Mouse (Mus musculus): Measurements from ENCODE around the gene Sgsm1. TPM values are rescaled to one million over a fixed set of nuclear protein-coding genes. Genes with fewer than 3 reads are reported as not detected.

Sgsm1 gene
- polyA plus RNA-seq, 1 experiment from 2014 or later: 7.1 TPM

DNA sequence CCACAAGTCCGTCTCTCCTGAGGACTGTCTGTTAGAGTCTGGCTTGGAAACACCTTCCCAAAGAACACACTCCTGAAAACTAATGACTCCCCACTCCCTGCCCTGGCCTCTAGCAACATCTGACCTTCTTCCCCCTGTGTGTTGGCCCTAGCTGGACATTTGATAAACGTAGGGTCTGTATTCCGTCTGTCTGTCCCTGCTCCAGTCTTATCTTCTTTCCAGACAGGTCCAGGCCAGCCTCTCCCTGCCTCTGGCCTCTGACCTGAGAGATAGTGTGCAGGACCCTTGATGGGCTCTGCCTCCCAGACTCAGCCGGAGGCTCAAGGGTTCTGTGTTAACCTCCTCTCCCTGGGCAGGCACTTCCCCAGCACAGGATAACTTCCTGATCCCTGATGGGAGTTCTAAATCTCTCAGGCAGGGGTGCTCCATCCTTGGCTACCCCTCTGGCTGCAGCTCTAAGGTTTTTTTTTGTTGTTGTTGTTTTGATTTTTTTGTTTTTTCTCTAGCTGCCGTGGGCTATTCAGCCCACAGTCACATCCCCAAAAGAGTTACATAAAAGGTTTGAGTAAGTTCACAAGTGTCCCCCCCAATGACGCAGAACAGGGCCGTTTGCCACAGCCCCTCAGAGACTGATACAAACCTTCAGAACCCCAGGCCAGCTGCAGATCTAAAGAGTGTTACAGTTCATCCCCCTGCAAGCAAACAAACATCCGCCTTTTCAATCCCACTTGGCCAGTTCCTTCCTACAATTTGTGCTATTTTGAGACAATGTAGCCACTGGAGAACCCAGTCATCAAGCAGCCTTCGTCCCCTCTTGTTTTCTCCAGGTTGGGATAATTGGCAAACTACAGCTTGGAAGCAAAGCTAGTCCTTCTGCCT is 113.4 kb downstream of the Sgsm1 start:
- H3K36me3 ChIP-seq (ENCODE audit: control insufficient read depth, insufficient read depth, low read length): no peaks in the 10 kb centered on the region
- H3K9ac ChIP-seq (ENCODE audit: low read length): no peak overlapping the region
- no peaks in the 10 kb centered on the region for H3K9me3 ChIP-seq (replicated peaks; ENCODE audit: control insufficient read depth, low read length)
- H3K4me1 ChIP-seq (ENCODE audit: control insufficient read depth, insufficient read depth, low read length): peaks cover 13% of the 10 kb centered on the region
- no peaks in the 10 kb centered on the region for H3K27me3 ChIP-seq (ENCODE audit: control insufficient read depth, insufficient read depth, low read length)
- no peak overlapping the region for H3K4me3 ChIP-seq (replicated peaks; ENCODE audit: low read length)
- no peak for ATAC-seq (ENCODE audit: insufficient read depth, low FRiP score)
- peak overlapping the region; percentile 53; the same call in 1 of the 2 replicates for H3K27ac ChIP-seq (ENCODE audit: low read length)
- H3K4me2 ChIP-seq (ENCODE audit: low read depth, low read length): no peak overlapping the region
- WGBS: 47% methylated on average over 9 of the region's 9 CpGs

DNA sequence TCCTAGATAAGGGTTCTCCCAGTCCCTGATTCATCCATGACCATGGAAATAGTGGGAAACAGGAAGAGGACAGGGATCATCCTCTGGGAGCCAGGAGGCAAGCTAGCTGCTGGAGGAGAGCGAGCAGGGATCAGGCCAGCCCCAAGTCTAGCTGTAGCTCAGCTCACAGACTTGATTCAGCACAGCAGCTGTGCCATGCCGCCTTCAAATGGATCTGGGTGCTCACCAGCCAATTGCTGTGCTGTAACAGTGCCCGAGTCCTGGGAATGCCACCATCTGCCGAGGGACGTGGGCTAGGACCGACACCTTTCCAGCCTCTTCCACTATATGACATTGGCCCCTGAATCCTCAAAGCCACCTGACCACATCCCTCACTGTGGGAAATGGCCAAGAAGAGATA is 114.7 kb downstream of the Sgsm1 start:
- H3K9ac ChIP-seq (ENCODE audit: low read length): no peak overlapping the region; the same call in 1 of the 2 replicates
- no peak overlapping the region for H3K4me3 ChIP-seq (replicated peaks; ENCODE audit: low read length)
- H3K36me3 ChIP-seq (ENCODE audit: control insufficient read depth, insufficient read depth, low read length): no peaks in the 10 kb centered on the region
- no peak for ATAC-seq (ENCODE audit: insufficient read depth, low FRiP score)
- H3K4me1 ChIP-seq (ENCODE audit: control insufficient read depth, insufficient read depth, low read length): peaks cover 13% of the 10 kb centered on the region
- no peak overlapping the region for H3K4me2 ChIP-seq (ENCODE audit: low read depth, low read length)
- H3K9me3 ChIP-seq (replicated peaks; ENCODE audit: control insufficient read depth, low read length): no peaks in the 10 kb centered on the region
- no peaks in the 10 kb centered on the region for H3K27me3 ChIP-seq (ENCODE audit: control insufficient read depth, insufficient read depth, low read length)
- WGBS: 85% methylated on average over 6 of the region's 6 CpGs
- no peak overlapping the region for H3K27ac ChIP-seq (ENCODE audit: low read length)

DNA sequence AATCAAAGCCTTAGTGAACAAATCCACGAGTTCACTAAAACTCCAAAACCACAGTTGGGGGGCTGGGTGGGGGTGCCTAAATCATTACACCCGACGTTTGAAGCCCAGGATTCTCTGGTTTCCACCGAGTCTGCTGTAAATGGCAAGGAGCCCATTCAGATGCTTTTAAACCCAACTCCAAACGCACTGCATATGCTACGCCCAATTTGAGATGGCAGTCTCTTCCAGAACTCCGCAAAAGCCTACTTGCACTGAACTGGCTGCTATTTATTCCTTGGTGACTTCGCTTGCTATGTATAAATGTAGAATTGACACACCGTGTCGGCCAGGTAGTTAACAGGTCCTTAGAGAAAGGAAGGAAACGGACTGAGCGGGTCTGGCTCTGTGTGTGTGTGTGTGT is 115.1 kb downstream of the Sgsm1 start:
- 80% methylated on average over 12 of the region's 12 CpGs for WGBS
- peaks cover 13% of the 10 kb centered on the region for H3K4me1 ChIP-seq (ENCODE audit: control insufficient read depth, insufficient read depth, low read length)

DNA sequence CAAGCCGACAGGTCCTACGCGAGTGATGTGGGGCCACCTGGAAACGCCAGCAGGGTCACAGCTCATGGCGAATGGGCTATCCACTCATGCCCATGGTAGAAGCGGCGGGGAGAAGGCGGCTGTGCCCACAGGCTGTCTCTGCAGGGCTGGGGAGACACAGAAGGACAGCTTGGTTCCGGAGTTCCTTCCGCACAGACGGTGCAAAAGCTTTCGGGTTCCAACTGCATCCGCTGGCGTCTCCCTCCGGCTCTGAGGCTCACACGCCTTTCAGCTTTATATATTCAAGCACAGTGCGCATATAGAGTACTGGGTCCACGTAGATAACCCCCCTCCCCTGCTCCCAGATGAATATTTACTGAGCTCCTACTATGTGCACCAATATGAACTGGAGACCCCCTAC is 116.8 kb downstream of the Sgsm1 start:
- no peak overlapping the region for H3K9ac ChIP-seq (ENCODE audit: low read length)
- H3K4me1 ChIP-seq (ENCODE audit: control insufficient read depth, insufficient read depth, low read length): peaks cover 6% of the 10 kb centered on the region
- H3K4me3 ChIP-seq (replicated peaks; ENCODE audit: low read length): no peak overlapping the region
- no peaks in the 10 kb centered on the region for H3K36me3 ChIP-seq (ENCODE audit: control insufficient read depth, insufficient read depth, low read length)
- no peaks in the 10 kb centered on the region for H3K9me3 ChIP-seq (replicated peaks; ENCODE audit: control insufficient read depth, low read length)
- no peak overlapping the region for H3K4me2 ChIP-seq (ENCODE audit: low read depth, low read length)
- no peaks in the 10 kb centered on the region for H3K27me3 ChIP-seq (ENCODE audit: control insufficient read depth, insufficient read depth, low read length)
- ATAC-seq (ENCODE audit: insufficient read depth, low FRiP score): no peak
- H3K27ac ChIP-seq (ENCODE audit: low read length): no peak overlapping the region
- 91% methylated on average over 18 of the region's 18 CpGs for WGBS

More for the DNA sequence above, 115.1 kb downstream of the Sgsm1 start:
- Histone ChIP-seq H3K9me3 (replicated peaks; ENCODE audit: control insufficient read depth, low read length) (no peaks in the 10 kb centered on the region), H3K4me3 (replicated peaks; ENCODE audit: low read length) (no peak overlapping the region), H3K9ac (ENCODE audit: low read length) (no peak overlapping the region), H3K36me3 (ENCODE audit: control insufficient read depth, insufficient read depth, low read length) (no peaks in the 10 kb centered on the region), H3K27me3 (ENCODE audit: control insufficient read depth, insufficient read depth, low read length) (no peaks in the 10 kb centered on the region), H3K27ac (ENCODE audit: low read length) (no peak overlapping the region), H3K4me2 (ENCODE audit: low read depth, low read length) (no peak overlapping the region)
- no peak for ATAC-seq (ENCODE audit: insufficient read depth, low FRiP score)

Small RNA genes lying within 50 kb of the gene (microRNA-seq; reads per million reads assigned to microRNA genes)
- not detected for gene Mir7229
- gene Mir7230: not detected

Other genes with a start within 250 kb of the Sgsm1 start
- not detected in 2 replicates for gene Crybb2, start 240.7 kb downstream of the Sgsm1 start, polyA plus RNA-seq (2015; fragmentation: Nextera tagmentation; extraction: Ambion mirVana)
- 0.85 and 1.2 TPM in 2 replicates for gene Crybb3, start 229.2 kb downstream of the Sgsm1 start, polyA plus RNA-seq (2015; fragmentation: Nextera tagmentation; extraction: Ambion mirVana)
- 14.9 TPM in 2 replicates for gene 2900026A02Rik, start 89.5 kb downstream of the Sgsm1 start, polyA plus RNA-seq (2015; fragmentation: Nextera tagmentation; extraction: Ambion mirVana)
- 1.3 and 1.5 TPM in 2 replicates for gene Tmem211, start 83.9 kb downstream of the Sgsm1 start, polyA plus RNA-seq (2015; fragmentation: Nextera tagmentation; extraction: Ambion mirVana)
- gene Aym1, start 46.5 kb upstream of the Sgsm1 start, polyA plus RNA-seq (2015; fragmentation: Nextera tagmentation; extraction: Ambion mirVana): not detected in 2 replicates
- gene Wscd2, start 179.5 kb upstream of the Sgsm1 start, polyA plus RNA-seq (2015; fragmentation: Nextera tagmentation; extraction: Ambion mirVana): 6.2 and 6.4 TPM in 2 replicates